Mouse (Mus musculus): ENCODE data around the gene Zfp646. TPM values are rescaled to one million over a fixed set of nuclear protein-coding genes. Genes with fewer than 3 reads are reported as not detected.

The Zfp646 gene
- 4.8 TPM for polyA plus RNA-seq (2014; fragmentation: Illumina TruSeq; extraction: RNeasy Lipid Tissue Mini Kit (QIAGEN cat#74804); ENCODE audit: low read depth, low replicate concordance)

GRCm38 (mm10) chr7:127876041-127876466 lies at the start of gene Zfp646:
TSS of gene Zfp646 (plus strand) at chr7:127876221.

GRCm38 (mm10) chr7:127876467-127877348 lies 687 bp downstream of the Zfp646 start, which contains the start of gene Zfp668:
TSS of gene Zfp668 (minus strand) at chr7:127876828.

GRCm38 (mm10) chr7:127890798-127891197 lies 14.8 kb downstream of the Zfp646 start, which contains the start of gene Prss53:
TSS of gene Prss53 (minus strand) at chr7:127890970.

GRCm38 (mm10) chr7:127895442-127895841 lies 19.4 kb downstream of the Zfp646 start, which contains the start of the genes Gm21974 and Vkorc1:
TSS of gene Gm21974 (minus strand) at chr7:127895454.
TSS of gene Vkorc1 (minus strand) at chr7:127895617.

GRCm38 (mm10) chr7:127903971-127904796 lies 28.2 kb downstream of the Zfp646 start, which contains the start of gene Bckdk:
TSS of gene Bckdk (plus strand) at chr7:127904082.

GRCm38 (mm10) chr7:127912190-127912871 lies 36.3 kb downstream of the Zfp646 start, which contains the start of gene Kat8:
TSS of gene Kat8 (plus strand) at chr7:127912516.

GRCm38 (mm10) chr7:127929923-127930322 lies 53.9 kb downstream of the Zfp646 start, which contains the start of gene Prss8:
TSS of gene Prss8 (minus strand) at chr7:127930104.

Other genes with a start within 250 kb of the Zfp646 start
- gene Bcl7c, start 167.3 kb upstream of the Zfp646 start, polyA plus RNA-seq (2014; fragmentation: Illumina TruSeq; extraction: RNeasy Lipid Tissue Mini Kit (QIAGEN cat#74804); ENCODE audit: low read depth, low replicate concordance), result 1.6 TPM
- 6.3 TPM for gene Ctf1, start 163.5 kb upstream of the Zfp646 start, polyA plus RNA-seq (2014; fragmentation: Illumina TruSeq; extraction: RNeasy Lipid Tissue Mini Kit (QIAGEN cat#74804); ENCODE audit: low read depth, low replicate concordance)
- not detected for gene Ctf2, start 144.1 kb upstream of the Zfp646 start, polyA plus RNA-seq (2014; fragmentation: Illumina TruSeq; extraction: RNeasy Lipid Tissue Mini Kit (QIAGEN cat#74804); ENCODE audit: low read depth, low replicate concordance)
- gene Fbxl19, start 131.7 kb upstream of the Zfp646 start, polyA plus RNA-seq (2014; fragmentation: Illumina TruSeq; extraction: RNeasy Lipid Tissue Mini Kit (QIAGEN cat#74804); ENCODE audit: low read depth, low replicate concordance), result 0.28 TPM
- 3.0 TPM for gene Orai3, start 106.4 kb upstream of the Zfp646 start, polyA plus RNA-seq (2014; fragmentation: Illumina TruSeq; extraction: RNeasy Lipid Tissue Mini Kit (QIAGEN cat#74804); ENCODE audit: low read depth, low replicate concordance)
- gene Setd1a, start 99.6 kb upstream of the Zfp646 start, polyA plus RNA-seq (2014; fragmentation: Illumina TruSeq; extraction: RNeasy Lipid Tissue Mini Kit (QIAGEN cat#74804); ENCODE audit: low read depth, low replicate concordance), result 4.2 TPM
- gene Gm49388, start 90.6 kb upstream of the Zfp646 start, polyA plus RNA-seq (2014; fragmentation: Illumina TruSeq; extraction: RNeasy Lipid Tissue Mini Kit (QIAGEN cat#74804); ENCODE audit: low read depth, low replicate concordance), result not detected
- gene Hsd3b7, start 75.6 kb upstream of the Zfp646 start, polyA plus RNA-seq (2014; fragmentation: Illumina TruSeq; extraction: RNeasy Lipid Tissue Mini Kit (QIAGEN cat#74804); ENCODE audit: low read depth, low replicate concordance), result 9.7 TPM
- 8.2 TPM for gene Stx4a, start 51.9 kb upstream of the Zfp646 start, polyA plus RNA-seq (2014; fragmentation: Illumina TruSeq; extraction: RNeasy Lipid Tissue Mini Kit (QIAGEN cat#74804); ENCODE audit: low read depth, low replicate concordance)
- gene Stx1b, start 51.7 kb upstream of the Zfp646 start, polyA plus RNA-seq (2014; fragmentation: Illumina TruSeq; extraction: RNeasy Lipid Tissue Mini Kit (QIAGEN cat#74804); ENCODE audit: low read depth, low replicate concordance), result 0.16 TPM
- 0.77 TPM for gene Zfp668, start 607 bp downstream of the Zfp646 start, polyA plus RNA-seq (2014; fragmentation: Illumina TruSeq; extraction: RNeasy Lipid Tissue Mini Kit (QIAGEN cat#74804); ENCODE audit: low read depth, low replicate concordance)
- 0.20 TPM for gene Prss53, start 14.7 kb downstream of the Zfp646 start, polyA plus RNA-seq (2014; fragmentation: Illumina TruSeq; extraction: RNeasy Lipid Tissue Mini Kit (QIAGEN cat#74804); ENCODE audit: low read depth, low replicate concordance)
- not detected for gene Gm21974, start 19.2 kb downstream of the Zfp646 start, polyA plus RNA-seq (2014; fragmentation: Illumina TruSeq; extraction: RNeasy Lipid Tissue Mini Kit (QIAGEN cat#74804); ENCODE audit: low read depth, low replicate concordance)
- 72.8 TPM for gene Vkorc1, start 19.4 kb downstream of the Zfp646 start, polyA plus RNA-seq (2014; fragmentation: Illumina TruSeq; extraction: RNeasy Lipid Tissue Mini Kit (QIAGEN cat#74804); ENCODE audit: low read depth, low replicate concordance)
- gene Bckdk, start 27.9 kb downstream of the Zfp646 start, polyA plus RNA-seq (2014; fragmentation: Illumina TruSeq; extraction: RNeasy Lipid Tissue Mini Kit (QIAGEN cat#74804); ENCODE audit: low read depth, low replicate concordance), result 4.9 TPM
- 6.3 TPM for gene Kat8, start 36.3 kb downstream of the Zfp646 start, polyA plus RNA-seq (2014; fragmentation: Illumina TruSeq; extraction: RNeasy Lipid Tissue Mini Kit (QIAGEN cat#74804); ENCODE audit: low read depth, low replicate concordance)
- 4.9 TPM for gene Prss8, start 53.9 kb downstream of the Zfp646 start, polyA plus RNA-seq (2014; fragmentation: Illumina TruSeq; extraction: RNeasy Lipid Tissue Mini Kit (QIAGEN cat#74804); ENCODE audit: low read depth, low replicate concordance)
- not detected for gene Prss36, start 70.5 kb downstream of the Zfp646 start, polyA plus RNA-seq (2014; fragmentation: Illumina TruSeq; extraction: RNeasy Lipid Tissue Mini Kit (QIAGEN cat#74804); ENCODE audit: low read depth, low replicate concordance)
- gene Fus, start 91.2 kb downstream of the Zfp646 start, polyA plus RNA-seq (2014; fragmentation: Illumina TruSeq; extraction: RNeasy Lipid Tissue Mini Kit (QIAGEN cat#74804); ENCODE audit: low read depth, low replicate concordance), result 363 TPM
- gene Pycard, start 117.6 kb downstream of the Zfp646 start, polyA plus RNA-seq (2014; fragmentation: Illumina TruSeq; extraction: RNeasy Lipid Tissue Mini Kit (QIAGEN cat#74804); ENCODE audit: low read depth, low replicate concordance), result 6.6 TPM
- not detected for gene Trim72, start 127.7 kb downstream of the Zfp646 start, polyA plus RNA-seq (2014; fragmentation: Illumina TruSeq; extraction: RNeasy Lipid Tissue Mini Kit (QIAGEN cat#74804); ENCODE audit: low read depth, low replicate concordance)
- 0.69 TPM for gene Itgam, start 186.4 kb downstream of the Zfp646 start, polyA plus RNA-seq (2014; fragmentation: Illumina TruSeq; extraction: RNeasy Lipid Tissue Mini Kit (QIAGEN cat#74804); ENCODE audit: low read depth, low replicate concordance)
- not detected for gene Gm49368, start 186.5 kb downstream of the Zfp646 start, polyA plus RNA-seq (2014; fragmentation: Illumina TruSeq; extraction: RNeasy Lipid Tissue Mini Kit (QIAGEN cat#74804); ENCODE audit: low read depth, low replicate concordance)

Measured in kidney, adult 10 weeks (tissue).